Mouse (Mus musculus) limb, embryonic 14.5 days (tissue): ENCODE measurements at regions not wholly inside any gene's neighbourhood (a gene's known extent, or its start where the extent isn't known, plus 50 kb on each side); places are given as distances from the start of the nearest gene placed in this dataset.
"Not testable (repeated sequence)": the region's sequence is repeated elsewhere in the genome, so short reads cannot be mapped to it uniquely, and the experiment has no call there.

Source experiments
- ATAC-seq: fragments of 200-750 bp; cut with Nextera tagmentation; 2 replicates; pipeline ENCODE4 v1.8.0; 2017; ENCODE audit warnings: low read depth, moderate number of reproducible peaks, moderate TSS enrichment; ENCODE audit not compliant: low FRiP score
- DNase-seq: peaks from one replicate; pipeline ENCODE4 v3.0.0-alpha.2; 2015; ENCODE audit warnings: low spot score
- H3K27ac ChIP-seq: fragments of 300-500 bp; sonication (generic); replicated peaks from 2 replicates; pipeline ENCODE4 v1.5.1; 2014; ENCODE audit warnings: low read depth, mild to moderate bottlenecking, low read length, moderate library complexity, mixed read lengths
- H3K27me3 ChIP-seq: fragments of 300-500 bp; sonication (generic); 2 replicates; pipeline ENCODE4 v1.6.1; 2014; ENCODE audit warnings: low read length, mixed read lengths; ENCODE audit not compliant: control insufficient read depth, insufficient read depth
- H3K36me3 ChIP-seq: fragments of 300-500 bp; sonication (generic); 2 replicates; pipeline ENCODE4 v1.6.1; 2014; ENCODE audit warnings: mild to moderate bottlenecking, low read length, moderate library complexity, mixed read lengths; ENCODE audit not compliant: control insufficient read depth, insufficient read depth
- H3K4me1 ChIP-seq: fragments of 300-500 bp; sonication (generic); 2 replicates; pipeline ENCODE4 v1.6.1; 2014; ENCODE audit warnings: antibody characterized with exemption, low read length, mixed read lengths; ENCODE audit not compliant: control insufficient read depth, insufficient read depth
- H3K4me2 ChIP-seq: fragments of 300-500 bp; sonication (generic); replicated peaks from 2 replicates; pipeline ENCODE4 v1.6.1; 2014; ENCODE audit warnings: low read depth, mild to moderate bottlenecking, low read length, moderate library complexity; ENCODE audit not compliant: severe bottlenecking
- H3K4me3 ChIP-seq: fragments of 300-500 bp; sonication (generic); replicated peaks from 2 replicates; pipeline ENCODE4 v1.5.1; 2014; ENCODE audit warnings: low read length
- H3K9ac ChIP-seq: fragments of 300-500 bp; sonication (generic); 2 replicates; pipeline ENCODE4 v1.6.1; 2014; ENCODE audit warnings: mild to moderate bottlenecking, low read depth, low read length, moderate library complexity; ENCODE audit not compliant: severe bottlenecking
- H3K9me3 ChIP-seq: fragments of 300-500 bp; sonication (generic); 2 replicates; pipeline ENCODE4 v1.6.1; 2016; ENCODE audit warnings: low read length; ENCODE audit not compliant: control insufficient read depth
- POLR2A ChIP-seq: fragments of 200-500 bp; IDR thresholded peaks from 2 replicates; pipeline ENCODE4 v1.8.0; 2012; ENCODE audit warnings: inconsistent platforms, mild to moderate bottlenecking, moderate library complexity, borderline replicate concordance; ENCODE audit not compliant: insufficient read depth, insufficient read length; ENCODE audit errors: extremely low read depth
- WGBS: fragments of 180-500 bp; shearing (Covaris S2); extraction: QIAGEN DNeasy Blood & Tissue Kit; methylation state at CpG from one replicate; pipeline ENCODE4 v1.1.7; 2014; 5-methylcytosine and 5-hydroxymethylcytosine counted together

DNA sequence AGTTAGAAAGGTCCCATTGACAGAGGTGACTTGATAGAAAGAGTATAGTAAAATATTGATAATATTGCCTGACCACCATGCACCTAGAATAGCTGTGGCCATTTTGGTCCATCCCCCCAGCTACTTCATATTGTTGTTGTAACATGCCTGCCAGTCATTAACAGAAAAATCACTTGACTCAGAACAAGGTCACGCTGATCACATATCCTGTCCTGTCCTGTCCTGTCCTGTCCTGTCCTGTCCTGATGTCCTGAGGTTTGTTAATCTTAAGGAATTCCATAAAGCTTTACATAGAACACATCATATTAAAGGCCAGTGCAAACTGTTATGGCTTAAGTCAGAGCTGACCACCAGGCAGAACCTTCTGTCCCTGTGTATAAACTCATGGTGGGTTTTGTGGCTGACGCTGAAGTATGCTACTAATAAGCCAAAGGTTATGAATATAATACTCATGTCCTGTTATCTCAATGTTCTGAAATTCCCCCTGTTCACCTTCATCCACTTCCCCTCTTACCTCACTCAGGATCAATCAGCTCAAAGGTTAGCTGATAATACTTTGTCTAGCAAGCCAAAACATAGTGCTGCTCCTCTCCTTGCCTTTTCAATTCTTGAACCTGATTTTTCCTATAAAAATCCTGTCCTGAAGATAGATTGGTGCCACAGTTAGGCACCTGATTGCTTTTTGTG lies 173.7 kb downstream of the Alg10b start:
- no peaks in the 10 kb centered on the region for H3K27me3 ChIP-seq
- H3K9me3 ChIP-seq, result no peaks in the 10 kb centered on the region
- no peak overlapping the region for H3K9ac ChIP-seq
- no peak for ATAC-seq
- H3K4me3 ChIP-seq, result no peak overlapping the region
- H3K4me2 ChIP-seq, result no peak overlapping the region
- TF ChIP-seq POLR2A, result no peak
- 94% methylated on average over 2 of the region's 2 CpGs for WGBS
- no peak for DNase-seq
- no peaks in the 10 kb centered on the region for H3K36me3 ChIP-seq
- H3K27ac ChIP-seq, result no peak overlapping the region
- H3K4me1 ChIP-seq, result no peaks in the 10 kb centered on the region

DNA sequence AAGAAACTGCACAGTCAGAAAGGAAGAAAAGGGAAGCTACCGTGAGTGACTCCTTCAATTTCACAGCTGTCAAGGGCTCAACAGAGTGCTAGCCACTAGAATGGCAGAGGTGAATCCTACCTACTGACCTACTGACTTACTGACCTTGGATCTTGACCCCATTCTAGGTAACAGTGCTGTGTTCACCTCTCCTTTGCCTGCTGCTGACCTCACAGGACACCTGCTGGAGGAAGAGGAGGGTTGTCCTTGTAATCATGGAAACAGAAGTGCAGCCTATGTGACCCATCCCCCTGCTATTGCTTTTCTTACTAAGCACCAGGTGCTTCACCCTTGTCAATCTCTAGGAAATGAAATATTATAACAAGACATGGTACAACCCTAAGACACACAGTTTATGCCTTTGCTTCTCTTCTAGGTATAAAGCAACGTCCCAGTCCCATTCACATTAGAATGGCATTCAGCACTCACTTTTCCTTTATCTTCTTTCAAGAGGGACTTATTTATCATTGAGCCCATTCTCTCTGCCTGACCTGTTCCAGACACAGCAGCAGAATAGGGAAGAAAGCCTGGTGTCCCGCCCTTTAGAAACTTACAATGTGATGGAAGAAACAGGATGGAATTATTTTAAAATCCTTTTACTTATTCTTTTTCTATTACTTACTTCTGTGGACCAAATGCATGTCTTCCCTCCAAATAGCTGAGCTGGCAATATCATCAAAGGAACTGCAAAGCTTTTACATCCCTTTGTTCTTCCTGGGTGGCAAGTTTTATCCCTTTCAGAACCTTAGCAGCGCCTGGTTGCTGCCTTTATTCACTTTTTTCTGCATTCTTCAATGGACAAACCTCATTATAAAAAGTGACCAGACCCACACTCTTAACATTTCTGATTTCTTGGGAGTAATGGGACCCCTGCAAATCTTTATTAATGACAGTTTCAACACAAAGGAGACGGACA lies 176.5 kb downstream of the Alg10b start:
- 38% methylated on average over 5 of the region's 5 CpGs for WGBS
- Histone ChIP-seq H3K27me3 (no peaks in the 10 kb centered on the region), H3K4me3 (no peak overlapping the region), H3K27ac (no peak overlapping the region), H3K36me3 (no peaks in the 10 kb centered on the region), H3K9me3 (no peaks in the 10 kb centered on the region), H3K4me1 (no peaks in the 10 kb centered on the region), H3K4me2 (no peak overlapping the region), H3K9ac (no peak overlapping the region)
- TF ChIP-seq POLR2A, result no peak
- peak; percentile 38 for DNase-seq
- ATAC-seq, result no peak

DNA sequence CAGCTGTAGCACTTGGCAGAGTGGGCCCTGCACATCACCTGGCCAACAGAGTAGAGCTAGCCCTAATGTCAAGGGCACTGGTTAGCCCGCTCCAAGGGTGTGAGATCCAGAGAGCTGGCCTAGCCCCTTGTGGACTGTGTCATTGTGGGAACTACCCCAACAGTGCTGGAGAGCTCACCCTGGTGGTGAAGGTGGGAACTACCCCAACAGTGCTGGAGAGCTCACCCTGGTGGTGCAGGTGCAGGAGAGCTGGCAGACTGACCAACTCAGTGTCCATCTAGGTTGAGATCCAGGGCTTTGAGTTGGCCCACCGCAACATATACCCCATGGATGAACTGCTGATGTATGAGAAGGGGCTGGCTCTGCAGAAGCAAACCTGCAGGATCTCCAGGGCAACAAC lies 196.7 kb downstream of the Alg10b start:
- Histone ChIP-seq H3K4me2 (no peak overlapping the region), H3K27ac (no peak overlapping the region), H3K9ac (no peak overlapping the region), H3K27me3 (no peaks in the 10 kb centered on the region), H3K36me3 (no peaks in the 10 kb centered on the region), H3K4me1 (no peaks in the 10 kb centered on the region), H3K4me3 (no peak overlapping the region), H3K9me3 (no peaks in the 10 kb centered on the region)
- ATAC-seq (no peak), DNase-seq (no peak)
- 87% methylated on average over 2 of the region's 2 CpGs for WGBS
- no peak for TF ChIP-seq POLR2A

DNA sequence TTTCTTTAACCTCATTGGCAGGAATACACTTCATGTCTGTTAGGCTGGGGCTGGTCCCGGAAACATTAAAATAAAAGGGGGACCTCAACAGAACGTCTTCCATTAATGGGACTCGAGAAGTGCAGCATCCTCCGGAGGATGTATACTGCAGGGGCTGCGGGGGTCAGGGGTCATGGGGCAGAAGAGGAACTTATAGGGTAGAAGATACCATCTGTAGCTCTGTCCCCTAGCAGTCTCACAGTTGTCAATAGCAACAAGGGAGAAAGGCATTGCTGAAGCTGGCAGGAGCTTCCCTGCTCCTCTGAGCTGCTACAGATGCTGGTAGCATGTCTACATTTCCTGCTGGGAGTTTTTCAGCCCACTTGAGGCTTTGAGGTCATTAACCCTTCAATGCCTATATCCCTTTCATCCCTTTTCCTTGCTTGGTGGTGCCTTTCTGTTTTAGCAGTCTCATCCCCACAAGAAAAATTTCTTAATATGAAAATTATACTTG lies 198.1 kb downstream of the Alg10b start:
- no peaks in the 10 kb centered on the region for H3K36me3 ChIP-seq
- H3K27ac ChIP-seq, result no peak overlapping the region
- no peaks in the 10 kb centered on the region for H3K9me3 ChIP-seq
- no peak for TF ChIP-seq POLR2A
- no peak overlapping the region for H3K9ac ChIP-seq
- 35% methylated on average over 5 of the region's 5 CpGs for WGBS
- no peaks in the 10 kb centered on the region for H3K27me3 ChIP-seq
- ATAC-seq, result no peak
- H3K4me1 ChIP-seq, result no peaks in the 10 kb centered on the region
- no peak overlapping the region for H3K4me2 ChIP-seq
- no peak for DNase-seq
- no peak overlapping the region for H3K4me3 ChIP-seq

DNA sequence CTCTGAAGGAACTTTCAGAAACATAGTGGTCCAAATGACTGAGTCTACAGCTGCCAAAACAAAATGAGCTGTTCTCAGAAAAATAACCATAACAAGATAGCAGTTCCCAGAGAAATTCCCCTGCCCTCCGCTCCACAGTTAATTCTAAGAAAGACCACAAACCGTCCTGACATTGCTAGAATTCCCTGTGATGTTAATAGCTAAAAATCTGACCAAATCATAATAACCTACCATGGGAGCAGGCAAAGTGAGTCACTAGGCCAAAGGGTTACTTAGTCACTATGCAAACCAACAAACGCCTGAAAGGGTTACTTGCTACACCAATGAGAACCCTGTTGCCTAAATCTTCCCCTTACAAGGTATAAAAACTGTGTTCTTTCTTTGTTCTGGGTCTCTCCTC lies 206.9 kb downstream of the Alg10b start:
- not testable (repeated sequence) for H3K27me3 ChIP-seq, H3K36me3 ChIP-seq, H3K9ac ChIP-seq, H3K9me3 ChIP-seq, H3K27ac ChIP-seq, DNase-seq, ATAC-seq, H3K4me1 ChIP-seq, H3K4me3 ChIP-seq, H3K4me2 ChIP-seq
- 85% methylated on average over 3 of the region's 3 CpGs for WGBS
